Mouse (Mus musculus): Measurements from ENCODE around the gene Oscar.
"Not testable (repeated sequence)": the region's sequence is repeated elsewhere in the genome, so short reads cannot be mapped to it uniquely, and the experiment has no call there.

Gene Oscar

DNA sequence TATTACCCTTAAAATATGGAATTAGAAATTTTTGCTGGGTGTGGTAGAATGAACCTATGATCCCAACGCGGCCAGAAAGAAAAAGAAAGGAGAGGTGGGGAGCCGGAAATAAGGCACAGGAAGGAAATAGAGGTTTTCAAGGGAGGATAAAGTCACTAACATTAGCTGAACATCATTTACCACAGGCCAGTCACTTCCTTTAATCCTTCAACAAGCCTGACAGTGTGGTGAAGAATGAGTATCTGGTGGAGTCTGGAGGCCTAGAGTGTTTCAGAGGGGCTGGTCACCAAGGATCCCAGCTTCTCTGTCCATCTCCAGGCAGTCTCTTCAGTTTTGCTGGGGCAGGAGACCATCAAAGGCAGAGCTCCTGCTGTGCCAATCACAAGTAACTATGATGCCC lies 5.5 kb downstream of the Oscar start:
- CTCF ChIA-PET = no interaction called here

DNA sequence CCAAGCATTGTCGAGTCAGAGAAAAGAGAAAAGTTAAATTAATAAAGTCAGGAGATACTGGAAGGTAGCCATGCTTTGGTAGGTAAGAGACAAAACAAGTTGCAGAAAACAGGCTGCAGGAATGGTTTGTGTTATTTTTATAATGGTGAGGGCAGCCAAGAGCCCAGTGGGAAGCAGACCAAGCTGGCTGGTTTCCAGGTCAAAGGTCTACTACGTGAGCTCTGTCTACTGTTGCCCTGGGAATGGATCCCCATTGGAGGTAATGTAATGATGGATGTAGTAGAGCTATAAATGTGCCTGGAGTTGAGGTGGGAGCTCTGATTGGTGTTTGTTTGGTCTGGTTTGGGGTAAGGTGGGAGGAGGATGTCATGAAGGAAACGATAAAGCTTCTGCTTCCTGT lies 6.9 kb downstream of the Oscar start:
- CTCF ChIA-PET = no interaction called here

DNA sequence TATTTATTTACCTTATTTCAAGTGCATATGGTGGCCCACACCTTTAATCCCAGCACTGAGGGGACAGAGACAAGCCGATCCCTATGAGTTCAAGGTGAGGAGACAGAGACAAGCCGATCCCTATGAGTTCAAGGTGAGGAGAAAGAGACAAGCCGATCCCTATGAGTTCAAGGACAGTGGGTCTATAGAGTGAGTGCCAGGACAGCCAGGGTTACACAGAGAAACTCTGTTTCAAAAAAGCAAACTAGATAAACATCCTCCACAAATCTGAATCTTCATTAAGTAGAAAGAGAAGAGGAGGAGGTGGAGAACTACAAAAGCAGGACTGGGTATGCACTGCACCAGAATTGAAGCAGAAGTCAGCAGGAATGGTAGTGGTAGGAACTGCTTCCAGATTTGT lies 7.3 kb downstream of the Oscar start:
- CTCF ChIA-PET = no interaction called here

DNA sequence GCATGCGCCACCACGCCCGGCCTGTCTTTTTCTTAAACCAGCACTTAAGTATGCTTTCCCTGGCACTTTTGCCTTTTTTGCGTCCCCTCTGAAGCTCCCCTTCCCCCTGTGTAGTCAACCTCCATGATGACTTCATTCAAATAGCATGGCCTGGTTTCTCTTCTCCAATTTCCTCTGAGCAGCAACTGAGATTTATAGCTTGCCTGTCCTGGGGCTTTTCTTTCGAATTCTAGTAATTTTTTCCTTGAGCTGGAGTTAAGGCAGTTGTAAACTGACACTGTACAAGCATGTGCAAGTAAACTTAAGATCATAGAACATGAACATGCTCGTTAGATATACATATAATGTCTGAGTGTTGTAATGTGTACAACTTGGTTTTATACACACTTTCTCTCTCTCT lies 8.6 kb downstream of the Oscar start:
- CTCF ChIA-PET = no interaction called here

DNA sequence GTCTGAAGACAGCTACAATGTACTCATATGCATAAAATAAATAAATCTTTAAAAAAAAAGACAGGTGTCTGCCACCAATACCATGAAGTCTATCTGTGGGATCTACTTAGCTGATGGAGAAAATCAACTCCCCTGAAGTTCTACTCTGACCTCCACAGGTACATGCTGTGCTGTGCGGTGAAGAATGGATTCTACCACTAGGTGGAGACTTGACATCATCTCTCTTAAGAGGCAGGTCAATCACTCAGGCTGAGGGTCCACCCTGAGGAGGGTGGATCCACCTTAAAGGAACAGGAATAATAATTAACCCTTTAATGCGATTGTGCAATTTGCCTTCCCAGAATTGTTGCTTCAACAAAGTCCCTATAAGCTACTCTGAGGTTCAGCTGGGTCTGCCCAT lies 9.2 kb downstream of the Oscar start:
- CTCF ChIA-PET = no interaction called here

DNA sequence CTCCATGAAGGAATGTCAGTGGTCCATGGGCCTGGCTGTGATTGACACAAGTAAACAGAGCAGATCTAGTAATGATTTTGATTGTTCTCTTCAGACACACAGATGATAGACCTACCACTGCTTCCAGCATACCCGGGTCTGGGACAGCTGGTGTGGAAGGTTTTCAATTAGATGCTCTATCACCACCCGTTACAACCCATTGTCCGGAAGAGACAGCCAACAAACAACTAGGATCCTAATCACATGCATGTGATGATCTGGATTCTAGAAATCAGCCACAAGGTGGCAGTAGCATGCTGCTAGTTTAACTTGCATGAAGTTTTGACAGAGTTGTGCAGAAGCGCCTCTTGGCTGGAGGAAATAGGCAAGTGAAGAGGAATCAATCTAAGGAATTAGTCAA lies 14.8 kb downstream of the Oscar start:
- CTCF ChIA-PET = no interaction called here

DNA sequence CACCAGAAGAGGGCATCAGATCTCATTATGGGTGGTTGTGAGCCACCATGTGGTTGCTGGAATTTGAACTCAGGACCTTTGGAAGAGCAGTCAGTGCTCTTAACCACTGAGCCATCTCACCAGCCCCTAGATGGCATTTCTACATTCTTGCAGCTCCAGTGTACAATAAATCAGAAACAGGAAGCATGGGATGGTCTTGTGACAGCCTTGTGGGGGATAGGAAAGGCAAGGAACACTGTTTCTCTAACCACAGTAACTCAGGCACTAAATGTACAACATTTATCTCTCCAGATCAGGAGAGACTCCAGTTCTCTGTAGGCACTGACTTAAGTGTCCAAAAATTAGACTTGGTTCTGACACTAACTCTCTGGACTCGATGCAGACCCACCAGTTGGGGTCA lies 18.2 kb downstream of the Oscar start:
- CTCF ChIA-PET = not testable (repeated sequence)

DNA sequence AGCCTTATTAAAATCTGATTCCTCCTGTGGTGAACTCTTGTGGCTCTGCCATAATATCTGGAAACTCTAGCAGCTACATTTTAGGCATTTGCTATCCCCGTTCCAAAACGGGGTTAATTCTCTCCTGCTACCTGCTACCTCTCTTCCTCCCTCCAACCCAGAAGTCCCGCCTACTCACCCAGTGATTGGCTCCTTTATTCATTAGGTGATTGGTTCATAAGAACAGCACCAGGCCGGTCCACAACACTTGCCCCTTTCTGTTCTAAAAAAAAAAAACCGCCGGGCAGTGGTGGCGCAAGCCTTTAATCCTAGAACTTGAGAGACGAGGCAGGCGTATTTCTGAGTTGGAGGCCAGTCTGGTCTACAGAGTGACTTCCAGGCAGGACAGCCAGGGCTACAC lies 20.8 kb downstream of the Oscar start:
- CTCF ChIA-PET = interaction anchor here (0.6 to 0.7 kb wide), 2 partner anchors 228 to 851 kb away, joined by 5 to 7 read pairs; partner anchors contain the start of gene Rdh13

DNA sequence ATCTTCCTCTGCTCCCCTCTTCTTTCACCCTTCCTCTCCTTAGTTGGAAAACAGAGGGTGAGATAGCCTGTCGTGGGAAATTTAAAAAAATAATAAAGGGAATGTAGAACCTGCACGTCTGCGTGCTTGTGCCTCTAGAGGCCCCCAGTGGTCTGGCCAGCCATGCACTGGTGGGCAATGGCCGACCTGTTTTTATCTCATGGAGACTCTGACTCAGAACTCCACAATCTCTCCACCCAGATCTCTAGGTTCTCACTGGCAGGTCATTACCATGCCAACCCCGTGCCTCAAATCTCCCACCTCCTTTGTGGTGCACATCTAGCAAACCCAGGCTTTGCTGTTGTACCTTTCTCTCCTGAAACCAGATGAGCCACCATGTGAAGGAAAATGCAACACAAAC lies 21.3 kb downstream of the Oscar start:
- CTCF ChIA-PET = interaction anchor here (0.7 kb wide), 1 partner anchor 228 kb away, joined by 5 read pairs; no protein-coding TSS in a partner anchor

DNA sequence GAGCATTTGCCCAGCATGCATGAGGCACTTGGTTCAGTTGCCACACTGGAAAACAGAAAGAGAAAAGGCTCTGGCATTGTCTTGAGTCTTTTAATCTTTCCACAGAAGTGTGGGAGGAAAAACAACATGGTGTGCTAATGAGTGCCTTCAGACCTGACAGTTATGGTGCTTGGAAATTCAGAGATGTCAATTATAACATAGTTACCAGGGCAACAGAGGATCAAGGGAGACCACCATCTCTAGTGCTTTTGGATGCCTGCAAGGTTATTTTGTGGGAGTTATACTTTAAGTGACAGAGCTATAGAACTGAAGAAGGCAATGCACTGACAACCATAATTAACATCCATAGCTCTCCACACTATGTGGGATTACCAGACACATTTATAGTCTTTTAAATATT lies 22.1 kb downstream of the Oscar start:
- CTCF ChIA-PET = no interaction called here

DNA sequence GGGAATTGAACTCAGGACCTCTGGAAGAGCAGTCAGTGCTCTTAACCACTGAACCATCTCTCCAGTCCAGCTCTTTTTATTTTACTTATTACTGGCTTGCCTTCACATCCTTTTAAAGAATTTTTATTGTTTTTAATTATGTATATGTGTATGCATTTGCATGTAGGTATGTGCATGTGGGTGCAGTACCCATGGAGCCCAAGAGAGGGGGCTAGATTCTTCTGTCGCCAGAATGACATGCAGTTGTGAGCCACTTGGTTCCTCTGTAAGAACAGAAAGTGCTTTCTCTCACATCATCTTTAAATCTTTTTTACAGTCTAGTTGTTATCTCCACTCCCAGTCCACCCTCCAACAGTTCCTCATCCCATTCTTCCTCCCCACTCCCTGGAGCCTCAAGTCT lies 24.4 kb downstream of the Oscar start:
- CTCF ChIA-PET = no interaction called here

DNA sequence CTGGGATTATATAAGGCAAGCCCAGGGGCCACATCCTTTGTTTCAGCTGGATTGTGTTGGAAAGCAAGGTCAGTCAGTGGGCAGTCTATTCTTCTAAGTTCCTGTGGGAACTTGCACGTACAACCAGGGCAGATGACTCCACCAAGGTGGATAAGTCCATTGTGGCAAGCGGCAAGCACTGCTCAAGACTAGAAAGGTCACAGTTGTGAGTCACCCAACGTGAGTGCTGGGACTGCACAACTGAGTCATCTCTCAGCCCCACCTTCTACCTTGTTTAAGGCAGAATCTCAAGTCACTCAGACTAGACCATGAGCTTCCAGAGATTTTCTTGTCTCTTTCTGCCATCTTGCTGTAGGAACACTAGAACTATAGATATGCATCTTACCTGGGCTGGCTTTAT lies 25.4 kb downstream of the Oscar start:
- CTCF ChIA-PET = no interaction called here

DNA sequence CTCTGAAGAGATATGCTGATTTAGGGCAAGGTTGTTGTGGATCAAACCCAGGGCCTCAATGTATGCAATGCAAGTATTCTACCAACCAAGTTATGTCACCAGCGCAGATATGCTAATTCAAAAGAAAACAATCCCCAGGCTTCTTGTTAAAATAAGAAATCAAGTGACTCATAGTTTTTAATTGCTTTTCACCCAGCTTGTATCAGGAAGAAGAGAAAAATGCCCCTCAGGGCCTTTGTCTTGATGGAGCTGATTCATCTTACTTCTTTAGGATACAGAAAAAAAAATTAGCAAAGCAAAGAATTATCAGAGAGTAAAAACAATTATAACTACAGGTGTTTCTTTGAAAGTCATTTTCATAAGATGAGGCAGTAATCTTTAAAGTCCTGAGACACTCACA lies 28.7 kb downstream of the Oscar start:
- CTCF ChIA-PET = no interaction called here

DNA sequence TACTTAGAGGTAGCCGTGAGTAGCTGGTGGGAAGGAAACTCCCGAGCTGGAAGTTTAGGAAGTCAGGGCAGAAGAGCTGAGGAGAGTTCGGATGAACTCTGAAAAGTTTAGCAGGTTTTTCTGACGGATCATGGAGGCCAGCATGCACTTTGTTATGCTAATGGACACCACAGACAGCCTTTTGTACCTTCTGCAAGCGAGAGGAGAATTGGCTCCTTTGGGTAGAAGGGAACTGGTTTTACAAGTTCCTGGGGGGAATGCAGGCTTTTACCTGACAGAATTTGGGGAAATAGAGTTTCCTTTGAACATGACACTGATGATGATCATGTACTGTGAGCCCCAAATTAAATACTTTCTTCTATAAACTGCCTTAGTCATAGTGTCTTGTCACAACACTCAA lies 29.7 kb downstream of the Oscar start:
- CTCF ChIA-PET = interaction anchor here (0.6 kb wide), 1 partner anchor 285 kb away, joined by 3 read pairs; no protein-coding TSS in a partner anchor

DNA sequence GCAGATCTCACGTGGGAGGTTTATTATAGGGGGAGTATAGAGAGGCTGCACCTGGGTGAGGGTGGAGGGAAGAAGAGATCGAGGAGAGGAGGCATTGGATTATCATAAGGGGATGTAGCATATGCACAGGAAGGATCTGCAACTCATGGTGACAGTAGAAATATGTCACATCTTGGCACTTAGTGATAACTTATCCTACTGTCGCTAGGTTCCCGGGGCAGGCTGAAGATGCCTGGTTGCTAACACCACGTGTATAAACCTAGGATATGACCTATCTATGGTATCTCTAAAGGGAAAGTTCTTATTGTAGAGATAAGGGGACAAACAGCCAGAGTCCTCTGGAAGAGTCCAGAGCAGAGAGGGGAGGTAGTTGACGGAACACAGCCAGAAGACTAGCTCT lies 30.2 kb downstream of the Oscar start:
- CTCF ChIA-PET = interaction anchor here (0.6 kb wide), 1 partner anchor 30 kb away, joined by 10 read pairs; the partner anchor contains the start of gene Oscar

DNA sequence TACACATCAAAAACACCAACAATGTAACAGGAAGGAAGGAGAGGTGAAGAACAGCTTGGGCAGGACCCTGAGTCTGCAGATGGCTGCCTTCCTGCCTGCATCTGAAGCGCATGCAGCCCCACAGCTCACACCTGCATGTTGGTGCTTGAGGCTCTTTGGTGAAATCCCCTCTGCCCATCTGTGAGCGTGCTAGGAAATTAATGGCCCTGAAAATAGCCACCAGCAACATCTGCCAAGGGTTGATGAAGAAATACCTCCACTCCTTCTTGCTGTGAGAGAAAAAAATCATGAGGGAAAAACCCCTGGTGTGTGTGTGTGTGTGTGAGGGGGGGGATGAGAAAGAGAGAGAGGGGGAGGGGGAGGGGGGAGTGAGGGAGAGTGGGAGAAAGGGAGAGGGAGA lies 35.9 kb downstream of the Oscar start:
- CTCF ChIA-PET = no interaction called here

DNA sequence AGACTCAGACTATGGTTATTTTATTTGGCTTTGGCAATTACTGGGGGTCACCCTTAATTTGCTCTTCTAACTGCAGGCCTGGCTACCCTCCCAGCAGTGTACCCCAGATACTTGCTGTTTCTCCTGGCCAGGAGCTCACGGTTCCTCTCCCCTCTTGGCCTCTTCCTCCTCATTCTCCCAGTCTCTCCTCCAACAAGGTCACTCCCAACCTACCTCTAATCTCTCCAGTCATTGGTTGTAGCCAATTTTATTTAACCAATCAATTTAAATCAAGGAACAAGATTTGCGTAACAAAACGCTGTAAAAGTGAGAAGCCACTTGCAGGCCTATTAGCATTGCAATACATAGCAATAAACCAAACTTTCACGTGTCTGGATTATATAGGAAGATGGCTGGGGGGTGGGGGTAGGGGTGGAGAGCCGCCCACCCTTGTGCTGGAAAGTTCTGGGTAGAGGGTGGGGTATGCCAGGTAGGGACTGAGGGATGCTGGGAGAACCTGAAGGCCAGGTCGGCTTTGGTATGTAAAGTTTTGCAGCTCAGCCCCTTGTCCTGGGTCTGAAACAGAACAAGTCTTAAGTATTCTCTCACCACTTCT lies 36.9 kb downstream of the Oscar start:
- CTCF ChIA-PET = no interaction called here

DNA sequence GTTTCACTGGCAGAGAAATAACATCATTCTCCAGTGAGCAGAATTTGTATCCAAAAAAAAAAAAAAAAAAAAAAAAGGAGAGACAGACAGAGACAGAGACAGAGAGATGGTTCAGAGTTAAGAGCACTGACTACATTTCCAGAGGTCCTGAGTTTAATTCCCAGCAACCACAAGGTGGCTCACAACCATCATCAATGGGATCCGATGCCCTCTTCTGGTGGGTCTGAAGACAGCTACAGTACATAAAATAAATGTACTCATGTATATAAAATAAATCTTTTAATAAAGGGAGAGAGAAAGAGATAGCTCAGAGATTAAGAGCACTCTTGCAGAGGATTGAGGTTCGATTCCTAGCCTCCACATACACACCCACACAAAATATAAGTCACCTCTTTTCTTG lies 37.8 kb downstream of the Oscar start:
- CTCF ChIA-PET = interaction anchor here (0.6 kb wide), 1 partner anchor 795 kb away, joined by 3 read pairs; no protein-coding TSS in a partner anchor

DNA sequence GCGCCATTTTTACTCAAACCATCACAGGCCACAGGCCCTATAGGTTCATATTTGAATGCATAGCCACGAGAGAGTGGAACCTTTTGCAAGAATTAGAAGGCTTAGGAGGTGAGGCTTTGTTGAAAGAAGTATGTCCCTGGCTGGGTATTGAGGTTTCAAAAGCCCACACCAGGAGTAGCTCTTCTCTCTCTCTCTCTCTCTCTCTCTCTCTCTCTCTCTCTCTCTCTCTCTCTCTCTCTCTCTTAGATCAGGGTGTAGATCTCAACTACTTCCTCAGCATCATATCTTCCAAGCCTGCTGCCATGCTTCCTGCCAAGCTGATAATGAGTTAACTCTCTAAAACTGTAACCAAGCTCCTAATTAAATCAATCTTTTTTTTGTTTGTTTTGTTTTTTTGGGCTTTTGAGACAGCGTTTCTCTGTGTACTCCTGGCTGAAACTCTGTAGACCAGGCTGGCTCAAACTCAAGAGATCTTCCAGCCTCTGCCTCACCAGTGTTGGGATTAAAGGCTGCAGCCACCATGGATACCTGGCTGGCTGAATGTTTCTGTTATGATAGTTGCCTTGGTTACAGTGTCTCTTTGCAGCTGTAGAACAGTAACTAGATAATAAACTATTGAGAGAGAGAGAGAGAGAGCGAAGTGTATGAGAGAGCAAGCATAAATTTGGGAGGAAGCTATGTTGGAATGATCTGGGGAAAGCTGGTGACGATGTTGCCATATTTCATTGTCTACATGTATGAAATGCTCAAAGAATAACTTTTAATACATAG lies 39.4 kb downstream of the Oscar start:
- CTCF ChIA-PET = no interaction called here

DNA sequence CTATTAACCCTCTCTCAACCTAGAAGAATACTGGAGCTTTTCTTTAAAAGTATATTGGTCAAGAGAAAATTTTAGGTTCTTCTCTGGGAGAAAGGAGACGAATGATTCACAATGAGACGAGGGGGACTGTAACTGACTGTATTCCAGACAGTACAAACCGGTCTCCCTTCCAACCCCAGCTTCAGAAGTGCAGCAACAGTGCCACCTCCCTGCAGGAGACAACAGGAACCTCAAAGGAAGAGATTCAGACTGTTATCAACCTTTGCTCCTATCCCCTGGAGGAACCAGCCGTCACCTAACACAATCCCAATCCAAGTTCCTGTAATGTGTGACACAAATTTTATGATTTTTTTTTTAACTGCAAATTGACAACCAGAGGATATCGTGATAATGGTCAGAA lies 41.7 kb downstream of the Oscar start:
- CTCF ChIA-PET = no interaction called here

DNA sequence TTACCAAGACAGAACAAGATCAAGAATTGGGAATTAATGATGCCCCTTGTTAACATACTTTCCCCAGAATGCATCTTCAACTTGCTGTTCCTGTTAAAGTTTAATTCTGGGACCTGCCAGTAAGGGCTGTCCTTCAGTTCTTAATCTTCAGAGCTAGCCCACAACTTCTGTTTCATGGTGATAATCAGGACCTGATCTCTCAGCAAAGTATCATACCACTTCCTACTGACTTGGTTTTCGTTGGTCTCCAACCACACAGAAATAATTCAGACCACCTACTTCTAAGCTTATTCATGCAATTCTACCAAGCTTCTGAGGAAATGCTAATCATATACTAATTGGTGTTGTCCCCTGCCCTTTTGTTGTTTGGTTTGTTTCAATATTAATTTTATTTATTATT lies 44.1 kb downstream of the Oscar start:
- CTCF ChIA-PET = no interaction called here

DNA sequence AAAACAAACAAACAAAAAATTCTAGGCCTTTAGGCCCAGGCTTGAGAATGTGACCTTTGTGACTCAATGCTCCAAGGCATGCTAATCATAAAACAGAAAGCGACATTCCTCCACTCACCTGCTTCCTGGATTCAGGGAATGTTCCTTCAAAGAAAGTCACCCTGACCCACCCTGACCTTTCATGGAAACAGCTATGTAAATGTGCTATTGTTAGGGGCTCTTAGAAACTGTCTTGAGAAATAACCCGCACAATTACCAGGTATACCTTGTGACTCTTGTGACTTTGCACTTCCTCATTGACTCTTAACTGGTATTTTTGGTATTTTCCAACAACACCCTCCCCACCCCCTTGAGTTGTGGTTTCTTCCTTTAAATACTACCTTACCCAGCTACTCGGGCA lies 45.4 kb downstream of the Oscar start:
- CTCF ChIA-PET = not testable (repeated sequence)

DNA sequence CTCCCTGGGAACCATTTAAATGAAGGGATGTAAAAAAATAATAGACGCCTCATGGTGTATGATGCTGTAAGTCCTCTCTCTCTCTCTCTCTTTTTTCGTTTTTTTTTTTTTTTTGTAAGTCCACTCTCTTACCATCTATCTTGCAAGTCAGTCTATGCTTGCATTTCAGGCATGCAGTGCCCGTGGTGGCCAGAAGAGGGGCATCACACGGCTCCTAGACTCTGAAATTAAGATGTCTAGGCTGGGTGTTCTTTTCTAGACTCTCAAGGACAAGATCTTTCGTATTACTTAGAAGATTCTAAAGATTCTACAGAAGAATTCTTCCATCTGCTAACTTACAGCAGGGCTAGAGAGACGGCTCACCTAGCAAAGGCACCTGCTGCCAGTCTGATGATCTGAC lies 46.2 kb downstream of the Oscar start:
- CTCF ChIA-PET = no interaction called here

DNA sequence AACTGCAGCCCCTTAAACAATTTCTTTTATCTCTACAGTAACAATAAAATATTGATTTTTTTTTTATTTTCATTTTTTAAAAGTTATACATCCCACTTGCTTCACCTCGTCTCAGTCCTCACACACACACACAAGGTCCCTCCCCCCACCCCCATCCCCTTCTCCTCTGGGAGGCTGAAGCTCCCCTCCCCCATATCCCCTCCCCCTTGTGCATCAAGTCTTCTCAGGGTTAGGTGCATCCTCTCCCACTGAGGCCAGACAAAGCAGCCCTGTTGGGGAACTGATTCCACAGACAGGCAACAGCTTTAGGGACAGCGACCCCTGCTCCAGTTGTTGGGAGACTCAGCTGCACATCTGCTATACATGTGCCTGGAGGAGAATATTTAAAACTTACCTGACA lies 48.6 kb downstream of the Oscar start:
- CTCF ChIA-PET = interaction anchor here (0.6 kb wide), 1 partner anchor 367 kb away, joined by 24 read pairs; no protein-coding TSS in a partner anchor

All from spleen, embryonic (tissue).